Mouse (Mus musculus) hindbrain, embryonic 15.5 days (tissue): Measurements from ENCODE around the gene Klhl4. TPM values are rescaled to one million over a fixed set of nuclear protein-coding genes. Genes with fewer than 3 reads are reported as not detected.
A peak's percentile ranks its signal among the peaks of the same experiment; 100 is the strongest.

Experiments
- ATAC-seq: fragments of 200-750 bp; cut with Nextera tagmentation; 2 replicates; pipeline ENCODE4 v1.8.0; 2017; ENCODE audit warnings: low read depth, moderate number of reproducible peaks, moderate TSS enrichment; ENCODE audit not compliant: low FRiP score
- H3K27ac ChIP-seq: fragments of 300-500 bp; sonication (generic); replicated peaks from 2 replicates; pipeline ENCODE4 v1.5.1; 2015; ENCODE audit warnings: mild to moderate bottlenecking, inconsistent platforms
- H3K27me3 ChIP-seq: fragments of 300-500 bp; sonication (generic); 2 replicates; pipeline ENCODE4 v1.6.1; 2015; ENCODE audit warnings: control low read depth, inconsistent platforms
- H3K36me3 ChIP-seq: fragments of 300-500 bp; sonication (generic); 2 replicates; pipeline ENCODE4 v1.6.1; 2015; ENCODE audit warnings: control low read depth, inconsistent platforms
- H3K4me1 ChIP-seq: fragments of 300-500 bp; sonication (generic); replicated peaks from 2 replicates; pipeline ENCODE4 v1.6.1; 2015; ENCODE audit warnings: control low read depth, inconsistent platforms
- H3K4me2 ChIP-seq: fragments of 300-500 bp; sonication (generic); 2 replicates; pipeline ENCODE4 v1.6.1; 2015; ENCODE audit warnings: moderate library complexity, mild to moderate bottlenecking, inconsistent platforms
- H3K4me3 ChIP-seq: fragments of 300-500 bp; sonication (generic); 2 replicates; pipeline ENCODE4 v1.5.1; 2015; ENCODE audit warnings: mild to moderate bottlenecking, inconsistent platforms
- H3K9ac ChIP-seq: fragments of 300-500 bp; sonication (generic); 2 replicates; pipeline ENCODE4 v1.6.1; 2015; ENCODE audit warnings: inconsistent platforms
- H3K9me3 ChIP-seq: fragments of 300-500 bp; sonication (generic); 2 replicates; pipeline ENCODE4 v1.6.1; 2016; ENCODE audit warnings: control low read depth, inconsistent platforms
- WGBS: fragments of 180-500 bp; shearing (Covaris S2); methylation state at CpG from one replicate; pipeline ENCODE4 v1.1.7; 2015; 5-methylcytosine and 5-hydroxymethylcytosine counted together
- polyA plus RNA-seq: library from polyadenylated mRNA; unstranded; fragments of >200 nt; fragmentation: Nextera tagmentation; extraction: Ambion mirVana; gene quantifications from 2 replicates; pipeline ENCODE4 v1.2.1, GENCODE M21; 2015

Klhl4 gene
- polyA plus RNA-seq: 9.2 and 10.7 TPM in 2 replicates

- Histone ChIP-seq H3K4me3 (peak within 1 kb of the TSS; percentile 40), H3K9ac (0 out of 2 replicates have a peak within 1 kb of the TSS, but pooled peaks have one; percentile 27), H3K9me3 (no peaks in the 10 kb centered on the region), H3K27ac (peak within 1 kb of the TSS; percentile 62), H3K27me3 (no peaks in the 10 kb centered on the region), H3K4me1 (no peaks in the 10 kb centered on the region), H3K4me2 (peak within 1 kb of the TSS; percentile 50), H3K36me3 (no peaks in the 10 kb centered on the region)
- ATAC-seq: peak; percentile 84; the same call in 1 of the 2 replicates
- WGBS: 37% methylated on average over 14 of the region's 14 CpGs
Measured at GRCm38 (mm10) chrX:114473782-114474731, at the start of gene Klhl4. Gene Klhl4, plus strand, starts transcription at chrX:114474333.

- Histone ChIP-seq H3K4me1 (no peaks in the 10 kb centered on the region), H3K9me3 (no peaks in the 10 kb centered on the region), H3K4me2 (no peak overlapping the region), H3K9ac (no peak overlapping the region), H3K27ac (no peak overlapping the region), H3K36me3 (no peaks in the 10 kb centered on the region), H3K27me3 (no peaks in the 10 kb centered on the region), H3K4me3 (no peak overlapping the region)
- ATAC-seq: no peak
Measured at GRCm38 (mm10) chrX:114484153-114484552, 10.0 kb downstream of the Klhl4 start.

- Histone ChIP-seq H3K4me3 (no peak overlapping the region), H3K27ac (no peak overlapping the region), H3K4me1 (no peaks in the 10 kb centered on the region), H3K4me2 (no peak overlapping the region), H3K36me3 (no peaks in the 10 kb centered on the region), H3K9ac (no peak overlapping the region), H3K27me3 (no peaks in the 10 kb centered on the region), H3K9me3 (no peaks in the 10 kb centered on the region)
- no peak for ATAC-seq
Measured at GRCm38 (mm10) chrX:114486691-114487090, 12.6 kb downstream of the Klhl4 start.

GRCm38 (mm10) chrX:114558141-114558540 is 84.0 kb downstream of the Klhl4 start:
- H3K27ac ChIP-seq: no peak overlapping the region
- H3K9ac ChIP-seq: no peak overlapping the region
- 37% methylated on average over 3 of the region's 3 CpGs for WGBS
- no peaks in the 10 kb centered on the region for H3K9me3 ChIP-seq
- ATAC-seq: no peak
- H3K4me3 ChIP-seq: no peak overlapping the region
- H3K4me1 ChIP-seq: no peaks in the 10 kb centered on the region
- H3K36me3 ChIP-seq: no peaks in the 10 kb centered on the region
- H3K4me2 ChIP-seq: no peak overlapping the region
- no peaks in the 10 kb centered on the region for H3K27me3 ChIP-seq

GRCm38 (mm10) chrX:114582311-114582710 is 108.2 kb downstream of the Klhl4 start:
- Histone ChIP-seq H3K27me3 (no peaks in the 10 kb centered on the region), H3K9me3 (no peaks in the 10 kb centered on the region), H3K27ac (no peak overlapping the region), H3K4me3 (no peak overlapping the region), H3K4me1 (no peaks in the 10 kb centered on the region), H3K4me2 (no peak overlapping the region), H3K9ac (no peak overlapping the region), H3K36me3 (no peaks in the 10 kb centered on the region)
- 53% methylated on average over 1 of the region's 1 CpGs for WGBS
- ATAC-seq: no peak
